Mouse (Mus musculus) CH12.LX (cell line): ENCODE measurements at regions not wholly inside any gene's neighbourhood (a gene's known extent, or its start where the extent isn't known, plus 50 kb on each side); places are given as distances from the start of the nearest gene placed in this dataset.

Experiments
- DNase-seq: peaks from one replicate; pipeline ENCODE4 v3.0.0-alpha.2; 2013; ENCODE audit errors: extremely low read depth
- H3K27ac ChIP-seq: 2 replicates; pipeline ENCODE4 v1.5.1; 2012; ENCODE audit warnings: low read depth, mild to moderate bottlenecking, control low read depth, moderate library complexity; ENCODE audit not compliant: insufficient read depth
- H3K27me3 ChIP-seq: replicated peaks from 2 replicates; pipeline ENCODE3; 2012; ENCODE audit warnings: inconsistent platforms
- H3K36me3 ChIP-seq, 2 experiments: replicated peaks in 1 of 2; 2 replicates each; pipeline versions ENCODE3 to v1.6.1; 2012; ENCODE audit warnings: inconsistent platforms in 1 of 2, low read length in 1 of 2, mild to moderate bottlenecking in 1 of 2, mixed read lengths in 1 of 2, moderate library complexity in 1 of 2; ENCODE audit not compliant: control insufficient read depth in 1 of 2, insufficient read depth in 1 of 2
- H3K4me1 ChIP-seq, 2 experiments: 2 replicates each; pipeline ENCODE4 v1.6.1; 2012; ENCODE audit warnings: inconsistent platforms in 1 of 2, moderate library complexity in 1 of 2; ENCODE audit not compliant: insufficient read depth in 2 of 2, control insufficient read depth in 1 of 2
- H3K4me2 ChIP-seq: 2 replicates; pipeline ENCODE4 v1.6.1; 2012; ENCODE audit warnings: low read depth, mild to moderate bottlenecking, control low read depth; ENCODE audit not compliant: poor library complexity, insufficient read depth, severe bottlenecking
- H3K4me3 ChIP-seq, 3 experiments: fragments of 150-350 bp in 1 of 3; sonication (generic) in 1 of 3; replicated peaks in 1 of 3; 2 replicates each; pipeline versions ENCODE3 to v1.5.1; 2011 to 2012; ENCODE audit warnings: low read depth in 2 of 3, low read length in 2 of 3, mild to moderate bottlenecking in 2 of 3, moderate library complexity in 2 of 3, control low read depth in 1 of 3, improper control_type of control experiment in 1 of 3, inconsistent platforms in 1 of 3, mixed read lengths in 1 of 3; ENCODE audit not compliant: poor library complexity in 1 of 3
- H3K79me2 ChIP-seq: replicated peaks from 2 replicates; pipeline ENCODE4 v1.6.1; 2012; ENCODE audit warnings: mild to moderate bottlenecking, moderate library complexity; ENCODE audit not compliant: control insufficient read depth, poor library complexity, insufficient read depth, severe bottlenecking; ENCODE audit errors: extremely low read depth
- H3K9ac ChIP-seq: 2 replicates; pipeline ENCODE4 v1.6.1; 2012; ENCODE audit warnings: low read depth, mild to moderate bottlenecking, control low read depth, moderate library complexity; ENCODE audit not compliant: insufficient read depth
- H3K9me3 ChIP-seq: replicated peaks from 2 replicates; pipeline ENCODE3; 2012; ENCODE audit warnings: low read length, inconsistent platforms, mixed read lengths
- BHLHE40 ChIP-seq: IDR thresholded peaks from 2 replicates; pipeline ENCODE4 v1.6.1; 2011; ENCODE audit warnings: mild to moderate bottlenecking, low read depth, low read length, improper control_type of control experiment
- CHD1 ChIP-seq: IDR thresholded peaks from 2 replicates; pipeline ENCODE4 v1.6.1; 2012; ENCODE audit warnings: low read depth, low read length, improper control_type of control experiment, inconsistent platforms
- CTCF ChIP-seq, 2 experiments: IDR thresholded peaks in 1 of 2; conservative IDR thresholded peaks in 1 of 2; 2 replicates each; pipeline ENCODE4 v1.5.1; 2011 to 2012; ENCODE audit warnings: low read depth in 2 of 2, low read length in 2 of 2, improper control_type of control experiment in 1 of 2, inconsistent platforms in 1 of 2, mild to moderate bottlenecking in 1 of 2, moderate library complexity in 1 of 2
- E2F4 ChIP-seq: IDR thresholded peaks from 2 replicates; pipeline ENCODE4 v1.6.1; 2011; ENCODE audit warnings: low read depth, low read length, improper control_type of control experiment; ENCODE audit not compliant: insufficient replicate concordance
- ELF1 ChIP-seq: IDR thresholded peaks from 2 replicates; pipeline ENCODE4 v1.6.1; 2014; ENCODE audit warnings: low read depth, mild to moderate bottlenecking, inconsistent platforms, low read length, improper control_type of control experiment
- GABPA ChIP-seq: IDR thresholded peaks from 2 replicates; pipeline ENCODE4 v1.6.1; 2012; ENCODE audit warnings: low read depth, low read length, improper control_type of control experiment, inconsistent platforms; ENCODE audit not compliant: insufficient replicate concordance
- HCFC1 ChIP-seq: IDR thresholded peaks from 2 replicates; pipeline ENCODE4 v1.6.1; 2012; ENCODE audit warnings: low read depth, mild to moderate bottlenecking, inconsistent platforms, low read length, improper control_type of control experiment
- IRF4 ChIP-seq: IDR thresholded peaks from 2 replicates; pipeline ENCODE4 v1.6.1; 2014; ENCODE audit warnings: low read depth, mild to moderate bottlenecking, inconsistent platforms, low read length, improper control_type of control experiment
- JUN ChIP-seq: IDR thresholded peaks from 2 replicates; pipeline ENCODE4 v1.6.1; 2011; ENCODE audit warnings: low read depth, mild to moderate bottlenecking, low read length, improper control_type of control experiment, moderate library complexity; ENCODE audit not compliant: insufficient read depth
- JUND ChIP-seq: conservative IDR thresholded peaks from 2 replicates; pipeline ENCODE4 v1.6.1; 2011; ENCODE audit warnings: low read depth, low read length, improper control_type of control experiment
- MAFK ChIP-seq: IDR thresholded peaks from 2 replicates; pipeline ENCODE4 v1.6.1; 2011; ENCODE audit warnings: low read length, improper control_type of control experiment; ENCODE audit not compliant: insufficient replicate concordance
- MAZ ChIP-seq: IDR thresholded peaks from 2 replicates; pipeline ENCODE4 v1.6.1; 2012; ENCODE audit warnings: low read depth, mild to moderate bottlenecking, inconsistent platforms, low read length, improper control_type of control experiment, moderate library complexity
- MEF2A ChIP-seq: IDR thresholded peaks from 2 replicates; pipeline ENCODE4 v1.6.1; 2014; ENCODE audit warnings: low read depth, mild to moderate bottlenecking, inconsistent platforms, low read length, improper control_type of control experiment, borderline replicate concordance
- MXI1 ChIP-seq: IDR thresholded peaks from 2 replicates; pipeline ENCODE4 v1.6.1; 2011; ENCODE audit warnings: mild to moderate bottlenecking, low read depth, low read length, improper control_type of control experiment
- NELFE ChIP-seq: IDR thresholded peaks from 2 replicates; pipeline ENCODE4 v1.6.1; 2011; ENCODE audit warnings: low read depth, low read length, improper control_type of control experiment
- PAX5 ChIP-seq: IDR thresholded peaks from 2 replicates; pipeline ENCODE4 v1.6.1; 2012; ENCODE audit warnings: low read length, inconsistent platforms, mixed read lengths
- POLR2AphosphoS2 ChIP-seq: IDR thresholded peaks from 2 replicates; pipeline ENCODE4 v1.6.1; 2011; ENCODE audit warnings: low read depth, low read length, improper control_type of control experiment
- RAD21 ChIP-seq: IDR thresholded peaks from 2 replicates; pipeline ENCODE4 v1.6.1; 2011; ENCODE audit warnings: low read depth, mild to moderate bottlenecking, low read length, improper control_type of control experiment, moderate library complexity
- RCOR1 ChIP-seq: conservative IDR thresholded peaks from 2 replicates; pipeline ENCODE4 v1.6.1; 2012; ENCODE audit warnings: low read depth, mild to moderate bottlenecking, inconsistent platforms, low read length, improper control_type of control experiment
- USF1 ChIP-seq: IDR thresholded peaks from 2 replicates; pipeline ENCODE4 v1.6.1; 2014; ENCODE audit warnings: low read depth, mild to moderate bottlenecking, inconsistent platforms, low read length, improper control_type of control experiment
- USF2 ChIP-seq: conservative IDR thresholded peaks from 2 replicates; pipeline ENCODE4 v1.6.1; 2011; ENCODE audit warnings: low read depth, low read length, improper control_type of control experiment
- ZC3H11A ChIP-seq: IDR thresholded peaks from 2 replicates; pipeline ENCODE4 v1.6.1; 2012; ENCODE audit warnings: low read depth, mild to moderate bottlenecking, inconsistent platforms, low read length, improper control_type of control experiment
- ZKSCAN1 ChIP-seq: IDR thresholded peaks from 2 replicates; pipeline ENCODE4 v1.6.1; 2012; ENCODE audit warnings: low read depth, inconsistent platforms, low read length, improper control_type of control experiment, borderline replicate concordance
- ZMIZ1 ChIP-seq: IDR thresholded peaks from 2 replicates; pipeline ENCODE4 v1.6.1; 2012; ENCODE audit warnings: low read depth, mild to moderate bottlenecking, inconsistent platforms, low read length, improper control_type of control experiment
- ZNF384 ChIP-seq: IDR thresholded peaks from 2 replicates; pipeline ENCODE4 v1.6.1; 2012; ENCODE audit warnings: low read depth, low read length, improper control_type of control experiment, inconsistent platforms
- dilution Hi-C: fragments of 300-500 bp; cut with MboI; formaldehyde crosslinking; loops from 2 replicates; pipeline ENCODE4 v1.14.3; 2020; ENCODE audit warnings: low sequenced_read_pairs; ENCODE audit not compliant: extremely low pct_unique_long_range_greater_than_20kb, extremely low pct_ligation_motif_present
- in situ Hi-C: fragments of 300-500 bp; cut with MboI; formaldehyde crosslinking; loops from 3 replicates; pipeline ENCODE4 v1.14.3; 2019; ENCODE audit warnings: low sequenced_read_pairs, low pct_ligation_motif_present, low pct_unique_long_range_greater_than_20kb, mixed read lengths

GRCm38 (mm10) chrX:13398466-13398865 lies 67.4 kb upstream of the Nyx start:
- Histone ChIP-seq H3K9me3 (no peaks in the 10 kb centered on the region), H3K4me2 (no peak overlapping the region), H3K27me3 (no peaks in the 10 kb centered on the region), H3K9ac (no peak overlapping the region), H3K79me2 (no peaks in the 10 kb centered on the region), H3K36me3 (no peaks in the 10 kb centered on the region), H3K4me1 (no peaks in the 10 kb centered on the region), H3K27ac (no peak overlapping the region), H3K4me3 (no peak overlapping the region)
- TF ChIP-seq USF1 (no peak), PAX5 (no peak), ELF1 (no peak), MAFK (no peak), RCOR1 (no peak), MXI1 (no peak), ZNF384 (no peak), MAZ (no peak), JUND (no peak), E2F4 (no peak), GABPA (no peak)
- dilution Hi-C loops: no loop called here
- DNase-seq: no peak
- in situ Hi-C loops: no loop called here

GRCm38 (mm10) chrX:13412726-13413125 lies 53.2 kb upstream of the Nyx start:
- in situ Hi-C loops: no loop called here
- Histone ChIP-seq H3K79me2 (no peaks in the 10 kb centered on the region), H3K27ac (no peak overlapping the region), H3K27me3 (no peaks in the 10 kb centered on the region), H3K4me3 (no peak overlapping the region), H3K4me2 (no peak overlapping the region), H3K4me1 (no peaks in the 10 kb centered on the region), H3K9ac (no peak overlapping the region), H3K9me3 (no peaks in the 10 kb centered on the region), H3K36me3 (no peaks in the 10 kb centered on the region)
- no peak for DNase-seq
- TF ChIP-seq PAX5 (no peak), RAD21 (no peak), IRF4 (no peak), JUN (no peak), JUND (no peak)
- dilution Hi-C loops: no loop called here

- Histone ChIP-seq H3K79me2 (no peaks in the 10 kb centered on the region), H3K27me3 (no peaks in the 10 kb centered on the region), H3K4me1 (no peaks in the 10 kb centered on the region), H3K9me3 (no peaks in the 10 kb centered on the region), H3K9ac (no peak overlapping the region), H3K4me2 (no peak overlapping the region), H3K36me3 (no peaks in the 10 kb centered on the region), H3K27ac (no peak overlapping the region), H3K4me3 (no peak overlapping the region)
- TF ChIP-seq PAX5 (no peak), USF2 (no peak), GABPA (no peak), JUN (no peak), CHD1 (no peak), MAZ (no peak), POLR2AphosphoS2 (no peak), MXI1 (no peak), ZMIZ1 (no peak), ZKSCAN1 (no peak), RCOR1 (no peak), ZNF384 (no peak), MEF2A (no peak), ZC3H11A (no peak), HCFC1 (no peak), IRF4 (no peak), CTCF (conservative IDR thresholded peaks at IDR 0.05 in 1 of 2, IDR thresholded peaks at IDR 0.05 in 1 of 2; ENCODE audit: low read depth in 2 of 2, low read length in 2 of 2) (no peak), BHLHE40 (no peak), NELFE (no peak)
- no peak for DNase-seq
- in situ Hi-C loops (no loop called here), dilution Hi-C loops (no loop called here)
These were observed 52.8 kb upstream of the Nyx start for GRCm38 (mm10) chrX:13413135-13413534.
